Mouse (Mus musculus) v-Abl transformed pro-B cells (cell line): ENCODE measurements around the gene Lactb.

Source experiments
- in situ Hi-C, 2 experiments: fragments of 400-800 bp; cut with MboI; formaldehyde crosslinking; loops; one replicate each; pipeline ENCODE4 v1.15.1; 2025; ENCODE audit not compliant: unreplicated experiment in 2 of 2

The Lactb gene

DNA sequence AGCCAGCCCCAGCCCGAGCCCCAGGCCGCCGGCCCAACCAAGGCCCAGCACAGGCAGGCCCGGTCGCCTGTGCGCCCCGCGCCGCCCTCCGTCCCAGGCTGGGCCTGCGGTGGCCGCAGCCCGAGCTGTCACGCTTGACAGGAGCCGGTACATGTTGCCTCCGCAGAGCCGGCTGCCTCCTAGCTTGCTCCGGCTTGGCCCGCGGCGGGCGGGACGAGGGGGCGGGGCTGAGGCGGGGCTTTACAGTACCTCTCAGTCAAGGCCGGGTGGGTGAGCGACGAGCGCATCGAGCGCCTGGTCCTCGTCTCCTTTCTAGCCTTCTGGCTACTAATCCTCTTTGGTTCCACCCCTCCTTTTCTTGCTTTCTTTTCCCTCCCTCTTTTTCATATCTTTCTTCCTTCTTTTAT, at the start of gene Lactb:
Gene Lactb, minus strand, starts transcription at position 246 of the 407 bp plus-strand sequence.
- in situ Hi-C loops: loop anchor here (5.0 to 10.0 kb wide), 5 partner anchors 33 to 1310 kb away; partner anchors contain the start of genes Car12 (in 1 of the 2) and Oaz2 (in 1 of the 2)

DNA sequence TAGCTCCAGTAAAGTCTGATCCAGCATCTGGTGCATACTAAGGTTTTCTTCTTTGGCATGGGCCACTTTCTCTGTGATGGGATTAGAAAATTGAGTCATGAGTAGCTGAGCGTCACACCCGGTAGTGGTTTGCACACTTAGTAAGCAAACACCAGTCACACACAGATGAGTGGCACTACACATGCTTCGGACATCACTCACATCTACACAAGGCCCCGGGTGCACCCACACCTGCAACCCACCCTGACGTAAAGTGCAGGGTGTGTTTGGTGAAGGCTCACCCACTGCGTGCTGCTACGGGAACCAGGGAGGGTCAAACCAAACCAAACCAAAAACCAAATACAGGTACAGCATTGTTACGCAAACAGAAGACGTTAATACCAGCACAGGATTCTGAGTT, 48.1 kb upstream of the Lactb start:
- in situ Hi-C loops: no loop called here

DNA sequence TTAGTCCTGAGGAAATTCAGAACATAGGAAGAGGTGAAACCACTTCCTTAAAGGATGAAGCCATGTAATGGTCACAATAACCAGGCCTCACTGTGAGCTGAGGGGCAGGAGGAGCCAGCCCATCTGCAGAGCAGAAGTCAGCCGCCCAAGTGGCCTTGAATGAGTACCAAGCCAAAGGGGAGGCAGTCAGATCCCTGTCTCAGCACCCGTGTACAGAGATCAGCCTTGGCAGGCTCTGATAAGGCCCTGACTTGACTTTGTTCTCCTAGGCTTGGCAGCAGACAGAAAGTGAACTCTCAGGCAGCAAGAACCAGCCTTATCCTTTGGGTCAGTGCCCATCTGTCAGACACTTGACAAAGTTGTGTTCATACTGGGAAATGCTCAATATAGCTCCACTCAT, 44.8 kb upstream of the Lactb start:
- in situ Hi-C loops: no loop called here

DNA sequence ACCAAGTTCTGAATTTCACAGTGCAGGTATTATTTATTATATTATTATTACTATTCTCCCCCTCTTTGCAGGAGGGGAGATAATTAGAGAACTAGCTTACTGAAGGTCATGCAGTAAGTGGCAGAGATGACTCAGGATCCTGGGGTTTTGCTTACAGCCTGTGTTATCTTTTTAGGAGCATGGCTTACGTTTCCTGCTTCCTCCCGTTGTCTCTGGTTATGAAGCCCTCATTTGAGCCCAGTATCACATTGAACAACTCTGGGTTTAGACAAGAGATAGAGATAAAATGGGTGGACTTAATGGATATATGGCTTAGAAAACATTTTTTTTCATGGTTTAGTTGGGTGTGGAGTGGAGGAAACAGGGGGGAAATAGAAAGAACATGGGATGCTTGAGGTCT, 38.2 kb upstream of the Lactb start:
- in situ Hi-C loops: no loop called here

DNA sequence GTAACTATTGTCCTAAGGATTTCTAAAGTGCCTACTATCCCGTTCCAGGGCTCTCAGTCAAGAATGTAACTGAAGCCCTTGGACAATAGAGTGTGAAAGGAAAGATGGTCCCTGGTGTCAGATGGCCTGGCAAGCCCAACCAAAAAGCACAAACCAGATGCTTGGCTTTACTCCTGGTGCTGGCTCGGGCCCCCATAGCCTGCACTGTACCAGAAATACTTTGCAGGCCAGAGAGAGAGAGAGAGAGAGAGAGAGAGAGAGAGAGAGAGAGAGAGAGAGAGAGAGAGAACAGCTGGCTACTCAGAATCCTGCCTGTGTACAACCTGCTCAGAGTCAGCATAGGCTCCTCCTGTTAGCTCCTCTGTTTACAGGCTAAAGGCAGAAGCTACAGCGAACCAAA, 37.2 kb upstream of the Lactb start:
- in situ Hi-C loops: no loop called here

DNA sequence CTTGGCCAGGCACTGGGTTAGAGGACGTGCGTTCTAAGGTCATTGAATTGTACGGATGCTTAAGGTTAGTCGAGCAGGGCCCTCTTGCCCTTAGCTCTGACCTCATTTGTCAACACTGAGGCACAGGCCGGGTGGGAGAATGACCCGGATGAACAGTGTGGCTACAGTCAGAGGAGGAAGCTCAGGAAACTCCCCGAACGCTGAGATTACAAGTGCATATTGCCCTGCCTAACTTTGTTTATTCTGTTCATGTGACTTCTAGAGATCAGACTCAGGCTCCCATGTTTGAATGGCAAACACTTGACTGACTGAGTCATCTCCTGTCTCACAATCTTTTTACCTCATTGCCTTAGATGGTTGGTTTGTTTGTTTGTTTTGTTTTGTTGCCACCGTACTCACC, 36.2 kb upstream of the Lactb start:
- in situ Hi-C loops: no loop called here

DNA sequence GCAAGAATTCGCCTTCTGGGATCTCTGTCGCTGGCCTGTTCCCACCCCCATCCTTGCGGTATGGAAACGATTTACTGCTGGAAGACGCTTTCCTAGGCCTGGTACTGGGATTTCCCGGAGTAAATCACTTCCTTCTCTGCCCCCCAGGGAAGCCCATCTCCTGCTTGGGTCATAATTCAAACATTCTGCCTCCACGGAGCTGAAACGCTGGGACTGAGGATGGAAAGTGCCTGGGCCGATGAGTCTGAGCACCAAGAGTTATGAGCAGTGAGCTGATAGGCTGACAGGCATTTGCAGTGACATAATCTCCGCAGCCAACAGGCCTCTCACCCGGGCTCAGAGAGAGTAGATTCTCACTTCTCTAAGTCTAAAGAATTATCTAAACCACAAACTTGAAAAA, 33.5 kb upstream of the Lactb start:
- in situ Hi-C loops: no loop called here

DNA sequence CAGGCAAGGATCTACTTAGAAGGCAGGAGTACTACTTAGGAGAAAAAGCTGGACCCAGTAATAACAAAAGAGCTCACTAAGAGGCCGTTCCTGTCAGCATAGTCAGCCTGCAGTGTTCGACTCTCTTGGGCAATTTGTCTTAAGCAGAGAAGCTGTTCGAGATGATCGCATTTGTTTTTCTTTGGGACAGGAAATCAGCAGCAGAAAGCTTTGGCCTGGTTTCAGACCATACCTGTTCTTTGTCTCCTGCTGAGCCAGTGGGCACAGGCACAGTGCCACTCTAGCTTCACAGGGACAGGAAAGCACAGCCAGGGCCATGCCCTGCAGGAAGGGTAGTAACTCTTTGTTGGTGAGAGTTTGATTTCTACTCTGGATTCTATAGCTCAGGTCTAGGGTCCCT, 31.1 kb upstream of the Lactb start:
- in situ Hi-C loops: no loop called here

DNA sequence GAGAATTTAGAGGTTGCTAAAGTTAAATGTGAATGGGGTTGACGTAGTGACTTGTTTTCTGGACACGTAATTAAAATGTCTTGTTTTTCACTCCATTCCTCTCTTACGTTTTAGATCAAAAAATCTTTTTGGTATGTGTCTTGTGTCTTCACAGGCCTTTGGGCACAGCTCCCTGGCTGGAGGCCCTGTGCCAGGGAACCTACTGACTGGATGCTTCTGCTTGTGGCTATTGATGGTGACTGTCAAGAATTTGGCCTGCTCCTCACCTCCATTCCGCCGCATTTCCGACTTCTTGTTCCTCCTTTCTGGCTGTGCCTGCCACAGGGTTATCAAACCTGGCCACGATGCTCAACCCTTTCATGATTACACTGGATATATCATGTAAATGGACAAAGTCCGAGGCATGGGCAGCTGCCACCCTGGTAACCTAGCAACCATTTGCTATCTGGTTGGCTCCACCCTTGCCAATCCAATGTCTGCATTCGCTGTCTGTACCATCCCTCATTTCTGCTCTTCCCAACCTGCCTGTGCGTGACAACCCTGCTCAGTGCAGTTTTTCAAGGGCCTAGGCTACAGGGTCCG, 30.0 kb upstream of the Lactb start:
- in situ Hi-C loops: no loop called here

DNA sequence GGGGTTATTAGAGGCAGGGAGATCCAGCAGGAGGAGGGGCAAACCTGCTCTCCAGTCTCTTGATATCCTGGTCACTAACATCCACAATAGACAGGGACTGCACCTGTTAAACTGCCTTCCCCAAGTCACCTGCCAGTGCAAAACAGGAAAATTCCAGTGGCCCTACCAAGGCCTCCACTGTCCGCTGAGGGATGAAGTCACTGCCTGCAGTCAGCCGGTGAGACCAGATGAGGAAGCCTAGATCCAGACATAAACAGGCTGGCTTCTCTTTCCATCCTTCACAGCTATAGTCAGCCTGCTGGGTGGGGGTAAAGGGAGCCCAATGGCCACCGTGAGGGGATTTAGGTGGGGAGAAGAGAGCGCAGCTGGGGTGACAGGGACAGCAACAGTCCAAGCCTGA, 28.4 kb upstream of the Lactb start:
- in situ Hi-C loops: loop anchor here (5.0 kb wide), 1 partner anchor 39 kb away; no protein-coding TSS in a partner anchor

DNA sequence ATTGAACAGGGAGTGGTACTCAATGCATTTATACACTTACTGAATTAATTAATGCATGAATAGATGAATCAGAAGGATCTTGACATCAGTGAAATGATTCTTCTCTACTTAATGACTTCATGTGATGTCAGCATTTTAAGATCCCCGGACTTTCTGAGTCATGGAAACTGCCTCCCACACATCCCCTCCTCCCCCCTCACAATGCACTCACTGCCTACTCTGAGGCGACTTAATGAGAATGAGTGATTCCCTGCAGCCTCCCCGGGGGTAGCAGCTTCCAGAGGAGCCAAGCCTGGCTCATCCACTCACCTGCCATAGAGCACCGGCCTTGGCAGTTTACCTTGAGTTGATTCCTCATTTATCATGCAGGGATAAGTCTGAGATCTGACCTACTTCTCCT, 27.9 kb upstream of the Lactb start:
- in situ Hi-C loops: loop anchor here (5.0 kb wide), 1 partner anchor 39 kb away; no protein-coding TSS in a partner anchor

DNA sequence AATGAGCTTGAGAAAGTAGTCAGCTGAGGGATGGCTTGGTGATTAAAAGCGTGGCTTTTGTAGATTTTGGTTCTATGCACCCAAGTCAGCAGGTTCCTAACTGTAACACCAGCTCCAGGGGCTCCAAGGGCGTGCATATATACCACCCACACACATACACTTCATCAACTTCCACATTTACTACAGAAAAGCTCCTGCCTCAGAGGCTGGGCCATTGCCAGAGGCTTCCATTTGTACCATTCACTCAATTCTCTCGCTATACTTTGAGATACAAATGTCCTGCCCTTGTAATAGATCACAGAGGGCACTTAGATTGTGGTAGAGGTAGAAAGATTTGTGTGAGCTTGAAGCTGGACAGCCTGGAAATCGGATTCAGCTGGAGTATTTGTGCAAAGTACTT, 26.2 kb upstream of the Lactb start:
- in situ Hi-C loops: loop anchor here (5.0 kb wide), 1 partner anchor 41 kb away; no protein-coding TSS in a partner anchor

DNA sequence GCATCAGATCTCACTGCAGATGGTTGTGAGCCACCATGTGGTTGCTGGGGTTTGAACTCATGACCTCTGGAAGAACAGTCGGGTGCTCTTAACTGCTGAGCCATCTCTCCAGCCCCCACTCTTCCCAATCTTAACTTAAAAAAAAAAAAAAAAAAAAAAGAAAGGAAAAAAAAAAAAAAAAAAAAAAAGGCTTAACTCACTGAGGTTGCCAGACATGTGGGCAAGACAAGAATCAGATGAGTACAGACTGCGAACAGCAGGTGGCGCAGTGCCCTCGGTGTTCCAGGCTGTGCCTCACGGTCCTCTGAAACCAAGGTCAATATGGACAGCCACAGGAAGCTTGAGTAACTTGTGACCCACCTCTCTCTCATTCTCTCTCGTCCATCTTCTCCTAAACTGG, 25.8 kb upstream of the Lactb start:
- in situ Hi-C loops: loop anchor here (5.0 kb wide), 1 partner anchor 41 kb away; no protein-coding TSS in a partner anchor

DNA sequence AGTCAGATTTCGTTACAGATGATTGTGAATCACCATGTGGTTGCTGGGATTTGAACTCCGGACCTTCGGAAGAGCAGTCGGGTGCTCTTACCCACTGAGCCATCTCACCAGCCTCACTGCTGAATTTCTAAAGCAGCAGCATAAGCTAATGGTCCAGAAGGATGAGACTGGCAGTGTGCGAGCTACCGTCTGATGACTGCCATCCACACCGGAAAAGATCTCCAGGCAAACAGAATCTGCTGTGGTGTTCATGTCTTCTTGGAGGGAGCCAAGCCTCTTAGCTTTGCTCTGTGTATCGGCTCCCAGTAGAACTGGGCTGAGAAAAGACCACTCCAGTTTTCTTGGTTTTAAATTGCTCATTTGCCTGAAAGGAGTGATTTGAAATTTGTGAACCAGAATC, 24.4 kb upstream of the Lactb start:
- in situ Hi-C loops: loop anchor here (5.0 kb wide), 1 partner anchor 43 kb away; no protein-coding TSS in a partner anchor

DNA sequence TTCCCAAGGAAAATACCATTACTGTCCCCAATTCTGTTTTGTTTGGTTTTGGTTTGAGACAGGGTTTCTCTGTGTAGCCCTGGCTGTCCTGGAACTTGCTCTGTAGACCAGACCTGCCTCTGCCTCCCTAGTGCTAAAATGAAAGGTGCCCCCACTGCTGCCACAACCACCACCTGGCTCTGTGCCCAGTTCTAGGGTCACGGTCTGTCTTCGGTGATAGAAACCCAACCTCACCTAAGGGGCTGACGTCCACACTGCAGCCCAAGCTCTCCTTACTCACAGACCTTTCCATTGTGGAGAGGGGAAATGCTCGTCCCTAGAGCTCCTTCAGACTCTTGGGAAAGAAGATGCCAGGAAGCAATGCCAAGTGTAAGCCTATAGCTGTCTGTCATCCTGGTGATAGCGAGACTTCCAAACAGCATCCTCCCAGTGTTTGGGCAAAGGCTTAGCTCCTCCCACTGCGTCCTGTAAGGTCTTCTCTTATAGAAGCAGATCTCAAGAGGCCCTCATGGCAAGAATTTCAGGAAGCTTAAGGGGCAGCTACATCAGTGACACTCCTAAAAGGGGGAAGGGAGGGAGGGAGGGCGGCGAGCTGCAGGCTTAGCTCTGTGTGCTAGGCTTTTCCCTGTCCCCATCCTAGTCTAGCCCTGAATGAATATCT, 16.6 kb upstream of the Lactb start:
- in situ Hi-C loops: no loop called here

DNA sequence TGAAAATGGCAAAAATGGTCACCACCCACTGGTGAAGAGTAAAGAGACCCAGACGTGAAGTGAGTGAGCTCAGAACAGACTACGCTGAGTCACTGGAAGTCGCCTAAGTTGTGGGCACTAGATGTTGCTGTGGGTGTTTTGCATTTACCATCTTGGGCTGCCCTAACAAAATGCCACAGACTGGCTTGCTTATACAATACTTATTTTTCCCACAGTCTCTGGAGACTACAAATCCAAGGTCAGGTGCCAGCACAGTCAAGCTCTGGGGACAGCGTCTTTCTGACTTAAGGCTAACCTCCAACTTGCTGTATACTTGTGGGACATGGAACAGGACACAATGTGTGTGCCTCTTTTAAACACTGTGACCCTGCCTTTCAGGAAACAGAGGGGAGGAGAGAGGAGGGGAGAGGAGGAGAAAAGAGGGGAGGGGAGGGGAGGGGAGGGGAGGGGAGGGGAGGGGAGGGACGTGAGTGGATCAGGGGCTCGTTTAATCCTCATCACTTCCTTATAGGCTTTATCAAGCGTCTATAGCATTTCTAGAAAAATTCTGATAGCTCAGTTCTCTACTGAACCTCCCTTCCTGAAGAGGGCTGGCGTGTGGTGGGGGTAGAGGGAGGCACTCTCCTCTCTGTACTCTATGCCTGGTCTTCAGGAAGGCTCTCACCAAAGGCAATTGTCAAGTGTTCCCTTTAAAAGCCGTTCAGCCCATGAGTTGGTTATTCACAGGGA, 15.9 kb upstream of the Lactb start:
- in situ Hi-C loops: no loop called here

DNA sequence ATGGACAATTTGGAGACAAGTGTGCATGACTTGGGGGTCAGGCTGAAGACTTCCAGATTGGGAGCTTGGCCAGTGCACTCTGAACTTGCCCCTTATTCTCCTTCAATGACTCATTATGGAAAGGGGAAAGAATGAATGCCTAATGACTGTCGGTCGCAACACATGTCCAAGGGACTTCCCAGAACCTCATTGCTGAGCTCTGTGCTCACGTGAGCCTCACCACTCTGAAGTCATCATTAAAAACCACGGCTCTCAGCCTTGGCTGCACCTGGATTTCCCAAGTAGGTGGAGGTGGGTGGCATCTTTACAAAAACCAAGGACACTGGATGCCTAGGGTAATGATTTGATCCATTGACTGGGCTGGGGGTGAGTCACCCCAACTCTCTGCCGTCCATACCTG, 14.8 kb upstream of the Lactb start:
- in situ Hi-C loops: no loop called here

DNA sequence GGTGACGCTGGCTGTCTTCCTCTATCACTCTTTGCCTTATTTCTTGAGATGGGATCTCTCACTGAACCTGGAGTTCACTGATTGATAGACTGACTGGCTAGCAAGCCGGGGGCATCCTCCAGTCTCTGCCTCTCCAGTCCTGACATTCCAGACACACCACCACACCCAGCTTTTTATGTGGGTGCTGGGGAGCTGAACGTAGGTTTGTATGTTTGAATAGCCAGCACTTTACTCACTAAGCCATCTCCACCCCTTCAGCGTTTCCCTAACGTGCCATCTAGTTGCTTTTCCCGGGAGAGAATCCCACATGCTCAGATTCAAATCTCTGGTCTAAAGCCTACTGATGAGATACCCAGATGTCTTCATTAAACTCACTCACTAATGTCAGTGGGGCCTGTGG, 14.3 kb upstream of the Lactb start:
- in situ Hi-C loops: loop anchor here (10.0 kb wide), 2 partner anchors 845 to 855 kb away; no protein-coding TSS in a partner anchor

DNA sequence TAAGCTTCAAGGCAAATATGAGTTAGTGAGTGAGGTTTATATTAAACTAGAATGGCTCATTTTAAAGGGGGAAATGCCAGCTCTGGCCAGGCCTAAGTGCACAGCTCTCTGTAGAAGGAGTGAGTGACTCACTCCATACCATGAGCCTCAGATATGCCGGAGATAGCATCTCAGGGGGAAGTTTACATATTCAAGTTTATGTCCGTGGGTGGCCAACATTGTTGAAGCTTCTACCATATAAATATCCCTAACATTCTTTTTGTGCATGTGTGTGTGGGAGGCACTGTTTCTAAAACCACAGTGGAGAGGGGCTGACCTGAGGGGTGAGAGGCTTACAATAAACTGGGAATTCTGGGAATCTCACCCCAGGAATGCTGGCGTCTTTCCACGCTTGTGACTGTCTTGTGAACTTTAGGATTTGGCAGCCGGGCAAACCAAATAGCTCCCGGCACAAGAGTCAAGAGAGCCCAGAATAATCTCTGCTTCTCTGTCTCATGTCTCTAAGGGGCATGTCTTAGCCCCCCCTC, 13.7 kb upstream of the Lactb start:
- in situ Hi-C loops: loop anchor here (10.0 kb wide), 2 partner anchors 844 to 854 kb away; no protein-coding TSS in a partner anchor

DNA sequence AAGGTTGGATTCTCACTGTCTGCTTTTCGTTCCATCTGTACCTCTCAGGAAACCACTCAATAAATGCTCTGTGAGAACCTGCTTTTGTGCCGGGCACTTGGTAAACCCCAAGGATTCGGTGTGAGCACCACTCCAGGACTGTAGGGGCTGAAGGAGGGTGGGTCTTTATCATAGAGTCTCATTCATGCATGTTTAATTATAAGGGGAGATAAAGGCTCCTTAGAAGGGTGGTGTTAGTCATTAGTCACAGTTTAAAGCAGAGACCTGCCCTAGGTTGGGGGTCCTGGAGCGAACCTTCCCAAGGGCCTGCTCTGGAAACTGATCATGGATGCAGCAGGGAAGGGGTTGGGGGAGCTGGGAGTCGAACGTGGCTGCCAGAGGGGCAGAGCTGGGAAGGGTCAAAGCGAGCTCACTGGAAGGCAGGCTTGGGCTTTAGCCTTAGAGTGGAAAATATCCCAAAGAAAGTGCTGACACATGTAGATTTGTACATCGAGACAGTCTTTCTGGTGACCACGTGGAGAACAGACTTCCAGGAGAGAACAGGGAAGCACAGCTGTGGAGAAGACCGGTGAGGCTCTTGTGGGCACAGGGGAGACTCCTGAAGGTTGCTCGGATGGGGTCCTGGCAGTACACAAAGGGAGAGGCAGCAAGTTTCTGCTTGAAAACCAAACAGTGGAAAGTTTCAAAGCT, 13.1 kb upstream of the Lactb start:
- in situ Hi-C loops: loop anchor here (10.0 kb wide), 2 partner anchors 844 to 854 kb away; no protein-coding TSS in a partner anchor
